22 mouse cellular contexts compared by ENCODE assay signal in the genomic region with DNA sequence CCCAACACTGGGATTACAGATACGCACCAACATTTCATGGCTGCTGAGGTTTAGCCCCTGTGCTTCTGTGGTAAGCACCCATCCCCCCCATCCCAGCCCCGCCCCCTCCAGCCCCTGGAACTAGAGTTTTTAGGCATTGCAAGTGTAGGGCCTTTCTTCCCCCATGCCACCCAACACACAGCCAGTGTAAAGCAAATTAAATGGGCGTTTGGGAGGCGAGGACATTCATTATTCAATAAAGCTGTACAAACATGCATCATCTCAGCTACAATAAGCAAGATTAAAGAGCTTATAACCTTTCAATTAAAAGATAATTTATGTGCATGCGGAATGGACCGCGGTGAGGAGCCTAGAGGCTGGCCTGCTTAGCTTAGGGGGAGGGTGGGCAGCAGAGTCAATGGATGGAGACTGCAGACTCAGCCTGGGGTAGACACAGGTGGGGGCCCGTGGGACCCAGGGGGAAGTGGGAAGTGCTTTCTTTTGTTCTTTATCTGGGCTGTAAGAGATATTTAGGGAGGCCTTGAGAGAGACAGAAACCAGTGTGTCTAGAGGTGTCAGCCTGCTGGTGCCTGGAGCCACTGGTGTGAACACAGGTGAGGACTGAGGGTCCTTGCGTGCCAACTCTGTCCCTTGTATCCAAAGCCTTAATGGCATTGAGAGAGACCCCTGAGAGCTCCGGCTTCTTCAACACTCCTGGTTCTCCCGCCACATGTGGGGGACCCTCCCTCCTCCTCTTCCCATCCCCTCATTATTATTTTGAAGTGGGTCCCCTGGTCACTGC. TPM values are rescaled to one million over a fixed set of nuclear protein-coding genes. Genes with fewer than 3 reads are reported as not detected.
DNase-seq lines count a peak whose midpoint lies in the region; ATAC-seq and TF ChIP-seq lines count a peak whose summit lies in the region.
"Had no signal": no experiment of that assay in that cellular context is flagged by ENCODE, and none has a peak within 500 bp of the region (broad histone marks: within the 10 kb centered on the region; RNA-seq: fewer than 3 reads in every experiment).

No protein-coding gene starts in this region.

- no peak overlapping the region for H3K4me3 ChIP-seq in heart, embryonic 13.5 days
- no peak overlapping the region for H3K4me3 ChIP-seq in heart, embryonic 10.5 days
- peak overlapping the region; percentile 9; the same call in 1 of the 2 replicates for H3K4me3 ChIP-seq in midbrain, embryonic 10.5 days
- H3K4me3 ChIP-seq in midbrain, postnatal 0 days (ENCODE audit: low read depth, low read length): no peak overlapping the region
- H3K4me3 ChIP-seq in liver, embryonic 15.5 days (replicated peaks): no peak overlapping the region
- H3K4me3 ChIP-seq in kidney, adult 2 months (ENCODE audit: insufficient read depth, low read depth, low read length): no peak overlapping the region
- H3K4me3 ChIP-seq: embryonic facial prominence, embryonic 15.5 days; limb, embryonic 10.5 days; neural tube, embryonic 13.5 days had no signal

- 0 out of 2 replicates have a peak overlapping the region, but pooled peaks have one; percentile 10 for H3K4me2 ChIP-seq in heart, embryonic 13.5 days
- no peak overlapping the region for H3K4me2 ChIP-seq in midbrain, postnatal 0 days (ENCODE audit: low read depth, low read length, poor library complexity, severe bottlenecking)
- H3K4me2 ChIP-seq in liver, embryonic 15.5 days: peak overlapping the region; percentile 56
- H3K4me2 ChIP-seq: embryonic facial prominence, embryonic 15.5 days; neural tube, embryonic 13.5 days had no signal

- no peak for ATAC-seq in heart, embryonic 13.5 days (ENCODE audit: extremely low read depth, insufficient number of reproducible peaks, low FRiP score, low TSS enrichment)
- ATAC-seq in midbrain, postnatal 0 days (ENCODE audit: low FRiP score): no peak
- ATAC-seq in liver, embryonic 15.5 days (ENCODE audit: insufficient read depth): no peak

- DNase-seq in heart, embryonic 10.5 days (ENCODE audit: low spot score): no peak
- DNase-seq in midbrain, embryonic 10.5 days (ENCODE audit: low spot score): no peak
- no peak for DNase-seq in midbrain, postnatal 0 days (ENCODE audit: low spot score)
- DNase-seq in kidney, adult 2 months: no peak
- DNase-seq in thymus, postnatal 10 days (ENCODE audit: low spot score in 2 of 2): no peak
- DNase-seq: adrenal gland, adult 2 months; cerebellum, postnatal 10 days; gastrocnemius, postnatal 36 days; heart, postnatal 14 days; kidney, adult 9 months; kidney, postnatal 25 days; layer of hippocampus, adult 9-11 months; lung, postnatal 10 days; thymus, postnatal 36 days had no signal

- no peaks in the 10 kb centered on the region for H3K36me3 ChIP-seq in heart, embryonic 13.5 days
- no peaks in the 10 kb centered on the region for H3K36me3 ChIP-seq in heart, embryonic 10.5 days
- H3K36me3 ChIP-seq in midbrain, embryonic 10.5 days: no peaks in the 10 kb centered on the region
- H3K36me3 ChIP-seq in midbrain, postnatal 0 days (ENCODE audit: insufficient read depth, low read length): no peaks in the 10 kb centered on the region
- no peaks in the 10 kb centered on the region for H3K36me3 ChIP-seq in liver, embryonic 15.5 days (replicated peaks)
- H3K36me3 ChIP-seq in kidney, adult 2 months (ENCODE audit: control insufficient read depth, insufficient read depth, low read length): no peaks in the 10 kb centered on the region
- H3K36me3 ChIP-seq: embryonic facial prominence, embryonic 15.5 days; limb, embryonic 10.5 days; neural tube, embryonic 13.5 days had no signal

- 39% methylated on average over 11 of the region's 11 CpGs for WGBS in heart, embryonic 13.5 days
- 31% methylated on average over 11 of the region's 11 CpGs for WGBS in heart, embryonic 10.5 days
- WGBS in midbrain, embryonic 10.5 days: 21% methylated on average over 11 of the region's 11 CpGs
- 22% methylated on average over 11 of the region's 11 CpGs for WGBS in midbrain, postnatal 0 days
- 45% methylated on average over 11 of the region's 11 CpGs for WGBS in liver, embryonic 15.5 days (ENCODE audit: insufficient replicate concordance)
- 66% methylated on average over 11 of the region's 11 CpGs for WGBS in kidney, adult 2 months

- 0 out of 2 replicates have a peak overlapping the region, but pooled peaks have one; percentile 24 for H3K9ac ChIP-seq in heart, embryonic 13.5 days
- H3K9ac ChIP-seq in midbrain, postnatal 0 days (replicated peaks; ENCODE audit: low read length, poor library complexity, severe bottlenecking): no peak overlapping the region
- H3K9ac ChIP-seq in liver, embryonic 15.5 days: no peak overlapping the region
- H3K9ac ChIP-seq: embryonic facial prominence, embryonic 15.5 days; neural tube, embryonic 13.5 days had no signal

- peaks cover 41% of the 10 kb centered on the region for H3K4me1 ChIP-seq in heart, embryonic 13.5 days
- peaks cover 45% of the 10 kb centered on the region for H3K4me1 ChIP-seq in heart, embryonic 10.5 days
- peaks cover 28% of the 10 kb centered on the region for H3K4me1 ChIP-seq in midbrain, embryonic 10.5 days
- 0 out of 2 replicates have a peak, but pooled peaks cover 3% of the 10 kb centered on the region for H3K4me1 ChIP-seq in midbrain, postnatal 0 days (ENCODE audit: insufficient read depth, low read length)
- peaks cover 45% of the 10 kb centered on the region for H3K4me1 ChIP-seq in liver, embryonic 15.5 days (replicated peaks)
- no peaks in the 10 kb centered on the region for H3K4me1 ChIP-seq in kidney, adult 2 months (ENCODE audit: control insufficient read depth, insufficient read depth, low read length)

- H3K27ac ChIP-seq in heart, embryonic 13.5 days (replicated peaks): no peak overlapping the region
- H3K27ac ChIP-seq in heart, embryonic 10.5 days: no peak overlapping the region
- peak overlapping the region; percentile 67 for H3K27ac ChIP-seq in midbrain, embryonic 10.5 days (replicated peaks)
- no peak overlapping the region for H3K27ac ChIP-seq in midbrain, postnatal 0 days (ENCODE audit: low read depth, low read length)
- H3K27ac ChIP-seq in liver, embryonic 15.5 days (replicated peaks): peak overlapping the region; percentile 72; the same call in 1 of the 2 replicates
- no peak overlapping the region for H3K27ac ChIP-seq in kidney, adult 2 months (ENCODE audit: insufficient read depth, low read depth, low read length)
- H3K27ac ChIP-seq: embryonic facial prominence, embryonic 15.5 days; limb, embryonic 10.5 days; neural tube, embryonic 13.5 days had no signal

- TF ChIP-seq CTCF in midbrain, postnatal 0 days (IDR thresholded peaks at IDR 0.05): no peak
- TF ChIP-seq CTCF in kidney, adult 2 months (conservative IDR thresholded peaks at IDR 0.05; ENCODE audit: insufficient read depth, insufficient read length, low read depth, low read length): no peak

- H3K9me3 ChIP-seq in heart, embryonic 13.5 days: no peaks in the 10 kb centered on the region
- H3K9me3 ChIP-seq in heart, embryonic 10.5 days: no peaks in the 10 kb centered on the region
- no peaks in the 10 kb centered on the region for H3K9me3 ChIP-seq in midbrain, embryonic 10.5 days (replicated peaks)
- H3K9me3 ChIP-seq in midbrain, postnatal 0 days (ENCODE audit: low read length): no peaks in the 10 kb centered on the region
- H3K9me3 ChIP-seq in liver, embryonic 15.5 days (replicated peaks): no peaks in the 10 kb centered on the region
- H3K9me3 ChIP-seq: embryonic facial prominence, embryonic 15.5 days; limb, embryonic 10.5 days; neural tube, embryonic 13.5 days had no signal

- peaks cover 10% of the 10 kb centered on the region; the same call in 1 of the 2 replicates for H3K27me3 ChIP-seq in heart, embryonic 13.5 days (replicated peaks)
- H3K27me3 ChIP-seq in heart, embryonic 10.5 days (ENCODE audit: insufficient read depth, poor library complexity, severe bottlenecking): peaks cover 16% of the 10 kb centered on the region
- peaks cover 53% of the 10 kb centered on the region for H3K27me3 ChIP-seq in midbrain, embryonic 10.5 days (ENCODE audit: low read depth, poor library complexity, severe bottlenecking)
- H3K27me3 ChIP-seq in midbrain, postnatal 0 days (ENCODE audit: insufficient read depth, low read length): no peaks in the 10 kb centered on the region
- H3K27me3 ChIP-seq in liver, embryonic 15.5 days: peaks cover 21% of the 10 kb centered on the region
- no peaks in the 10 kb centered on the region for H3K27me3 ChIP-seq in kidney, adult 2 months (replicated peaks; ENCODE audit: control insufficient read depth, insufficient read depth, low read length)

- no peak for TF ChIP-seq POLR2A in kidney, adult 2 months (IDR thresholded peaks at IDR 0.05; ENCODE audit: low read depth, low read length)

RNA-seq across cellular contexts. Expression of a gene that starts 10.0 kb away (rescaled TPM):
- polyA plus RNA-seq in heart, embryonic 13.5 days (2015; fragmentation: Nextera tagmentation; extraction: Ambion mirVana): not detected in 2 replicates
- not detected in 2 replicates for polyA plus RNA-seq in heart, embryonic 10.5 days (2016; fragmentation: Nextera tagmentation; extraction: Ambion mirVana)
- not detected in 2 replicates for polyA plus RNA-seq in midbrain, embryonic 10.5 days (2016; fragmentation: Nextera tagmentation; extraction: Ambion mirVana)
- total RNA-seq in midbrain, postnatal 0 days (2014; rRNA removed): 0.93 and 3.5 TPM in 2 replicates
- 0.15 and 0.37 TPM in 2 replicates for polyA plus RNA-seq in midbrain, postnatal 0 days (2015; fragmentation: Nextera tagmentation; extraction: Ambion mirVana)
- polyA plus RNA-seq in liver, embryonic 15.5 days (2015; fragmentation: Nextera tagmentation; extraction: Ambion mirVana): not detected in 2 replicates
- 0.05 TPM in 1 of 2 replicates, not detected in the other for polyA plus RNA-seq in kidney, adult 2 months (2012; rRNA removed)
- total RNA-seq: adrenal gland, adult 2 months; gastrocnemius, postnatal 36 days; heart, postnatal 14 days; megakaryocyte progenitor cell, adult 5-6 weeks had no signal
- polyA plus RNA-seq: adrenal gland, adult 2 months; intestine, embryonic 14.5 days; limb, embryonic 10.5 days; liver, embryonic 16.5 days; neural tube, embryonic 13.5 days had no signal

RNA-seq across cellular contexts. Expression of a gene that starts 25.9 kb away (rescaled TPM):
- polyA plus RNA-seq in heart, embryonic 13.5 days (2015; fragmentation: Nextera tagmentation; extraction: Ambion mirVana): 30.4 and 31.1 TPM in 2 replicates
- 47.4 and 51.0 TPM in 2 replicates for polyA plus RNA-seq in heart, embryonic 10.5 days (2016; fragmentation: Nextera tagmentation; extraction: Ambion mirVana)
- 75.7 and 79.4 TPM in 2 replicates for polyA plus RNA-seq in midbrain, embryonic 10.5 days (2016; fragmentation: Nextera tagmentation; extraction: Ambion mirVana)
- 29.4 and 41.3 TPM in 2 replicates for total RNA-seq in midbrain, postnatal 0 days (2014; rRNA removed)
- 23.4 and 25.0 TPM in 2 replicates for polyA plus RNA-seq in midbrain, postnatal 0 days (2015; fragmentation: Nextera tagmentation; extraction: Ambion mirVana)
- 23.1 and 25.6 TPM in 2 replicates for polyA plus RNA-seq in liver, embryonic 15.5 days (2015; fragmentation: Nextera tagmentation; extraction: Ambion mirVana)
- polyA plus RNA-seq in kidney, adult 2 months (2012; rRNA removed): 23.3 and 24.1 TPM in 2 replicates

Comparison
In these comparisons a context has a peak if more than half of its experiments do, and no peak if none do; other contexts are left out.
1. H3K27ac ChIP-seq: peak in midbrain, embryonic 10.5 days (single experiment) and liver, embryonic 15.5 days (single experiment); none in heart, embryonic 13.5 days (single experiment), heart, embryonic 10.5 days (single experiment), midbrain, postnatal 0 days (single experiment) and kidney, adult 2 months (single experiment).